Mouse (Mus musculus) midbrain, embryonic 15.5 days (tissue): ENCODE measurements around the gene Lin52. TPM values are rescaled to one million over a fixed set of nuclear protein-coding genes. Genes with fewer than 3 reads are reported as not detected.

Source experiments
- ATAC-seq: fragments of 200-750 bp; cut with Nextera tagmentation; replicated peaks from 2 replicates; pipeline ENCODE4 v1.8.0; 2017; ENCODE audit warnings: moderate TSS enrichment
- H3K27ac ChIP-seq: fragments of 300-500 bp; sonication (generic); 2 replicates; pipeline ENCODE4 v1.5.1; 2015; ENCODE audit warnings: mild to moderate bottlenecking, inconsistent platforms
- H3K27me3 ChIP-seq: fragments of 300-500 bp; sonication (generic); replicated peaks from 2 replicates; pipeline ENCODE4 v1.6.1; 2015; ENCODE audit warnings: inconsistent platforms
- H3K36me3 ChIP-seq: fragments of 300-500 bp; sonication (generic); replicated peaks from 2 replicates; pipeline ENCODE4 v1.6.1; 2015; ENCODE audit warnings: inconsistent platforms
- H3K4me1 ChIP-seq: fragments of 300-500 bp; sonication (generic); 2 replicates; pipeline ENCODE4 v1.6.1; 2015; ENCODE audit warnings: inconsistent platforms
- H3K4me2 ChIP-seq: fragments of 300-500 bp; sonication (generic); 2 replicates; pipeline ENCODE4 v1.6.1; 2015; ENCODE audit warnings: inconsistent platforms, mild to moderate bottlenecking, moderate library complexity
- H3K4me3 ChIP-seq: fragments of 300-500 bp; sonication (generic); 2 replicates; pipeline ENCODE4 v1.5.1; 2015; ENCODE audit warnings: mild to moderate bottlenecking, inconsistent platforms
- H3K9ac ChIP-seq: fragments of 300-500 bp; sonication (generic); 2 replicates; pipeline ENCODE4 v1.6.1; 2015; ENCODE audit warnings: mild to moderate bottlenecking, inconsistent platforms
- H3K9me3 ChIP-seq: fragments of 300-500 bp; sonication (generic); 2 replicates; pipeline ENCODE4 v1.6.1; 2016; ENCODE audit warnings: inconsistent platforms
- WGBS: fragments of 180-500 bp; shearing (Covaris S2); methylation state at CpG from one replicate; pipeline ENCODE4 v1.1.7; 2015; ENCODE audit warnings: mixed read lengths; 5-methylcytosine and 5-hydroxymethylcytosine counted together
- polyA plus RNA-seq: library from polyadenylated mRNA; unstranded; fragments of >200 nt; fragmentation: Nextera tagmentation; extraction: Ambion mirVana; gene quantifications from 2 replicates; pipeline ENCODE4 v1.2.1, GENCODE M21; 2015

Gene Lin52
- 33.7 and 35.1 TPM in 2 replicates for polyA plus RNA-seq

DNA sequence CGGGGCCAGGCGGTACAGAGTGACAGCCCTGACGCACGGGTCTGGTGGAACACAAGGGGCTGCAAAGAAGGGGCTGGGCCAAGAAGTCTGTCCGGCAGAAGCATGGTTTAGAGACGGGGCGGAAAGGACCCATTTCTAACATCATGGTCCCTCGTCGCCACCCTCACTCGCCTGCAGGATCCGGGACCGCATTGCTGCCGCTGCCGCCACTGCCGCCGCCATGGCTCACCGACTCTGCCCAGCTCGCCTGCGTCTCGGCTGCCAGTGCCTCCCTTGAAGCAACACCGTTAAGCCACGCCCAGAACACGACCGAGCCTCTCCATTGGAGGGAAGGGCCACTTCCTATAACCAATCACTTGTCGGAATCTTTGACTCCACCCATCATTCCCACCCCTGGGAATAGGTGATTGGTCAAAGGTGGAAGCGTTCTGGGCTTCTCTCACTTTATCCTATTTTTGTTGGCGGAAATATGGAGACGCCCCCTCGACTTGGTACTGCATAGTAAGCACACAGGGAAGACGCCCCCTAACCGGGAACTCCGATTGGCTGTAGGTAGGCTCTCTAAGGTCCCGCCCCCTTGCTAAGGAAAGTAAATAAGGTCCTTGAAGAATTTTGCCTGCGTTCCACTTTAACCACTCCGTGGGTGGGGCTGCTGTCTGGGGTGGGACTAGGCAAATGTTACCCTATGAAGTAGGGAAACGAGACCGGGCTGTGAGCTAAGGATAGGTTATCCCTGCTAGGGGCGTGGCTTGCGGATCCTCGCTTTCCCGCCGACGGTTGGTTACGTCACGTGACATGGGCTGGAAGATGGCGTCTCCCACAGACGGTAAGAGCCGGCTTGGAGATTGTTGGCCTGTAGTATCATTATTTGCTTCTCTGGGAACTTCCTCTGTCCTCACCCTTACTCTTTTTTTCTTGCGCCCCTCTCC, at the start of gene Lin52, which contains the start of gene Aldh6a1:
Gene Lin52, plus strand, starts transcription at position 705 of the 929 bp plus-strand sequence.
Gene Aldh6a1, minus strand, starts transcription at position 287 of the 929 bp plus-strand sequence.
- ATAC-seq = peak; percentile 98

DNA sequence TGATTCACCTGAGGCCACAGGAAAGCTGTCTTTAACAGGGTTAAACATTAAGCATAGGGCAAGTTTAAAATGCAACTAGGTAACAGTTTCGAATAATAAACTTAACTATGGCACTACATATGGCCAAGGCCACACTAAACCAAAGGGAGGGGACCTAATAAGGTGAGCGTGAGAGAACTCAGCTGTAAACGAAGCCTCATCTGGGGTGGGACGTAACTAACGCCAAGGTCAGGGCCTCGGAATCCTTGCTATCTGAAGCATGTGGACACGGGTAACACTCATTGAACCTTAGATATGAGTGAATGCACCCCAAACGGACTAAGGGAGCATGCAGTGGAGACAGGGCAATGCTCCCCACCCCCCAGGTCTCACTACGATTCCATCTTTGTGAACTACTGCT, 48.3 kb upstream of the Lin52 start:
- WGBS = 81% methylated on average over 9 of the region's 9 CpGs
- Histone ChIP-seq H3K9me3 (no peaks in the 10 kb centered on the region), H3K4me1 (peaks cover 3% of the 10 kb centered on the region)

More for the DNA sequence above, at the start of gene Lin52, which contains the start of gene Aldh6a1:
- peak within 1 kb of the TSS; percentile 73 for H3K4me3 ChIP-seq
- H3K27ac ChIP-seq = peak within 1 kb of the TSS; percentile 77
- H3K4me1 ChIP-seq = peaks cover 25% of the 10 kb centered on the region
- H3K9me3 ChIP-seq = no peaks in the 10 kb centered on the region
- no peaks in the 10 kb centered on the region for H3K36me3 ChIP-seq
- under 1% methylated on average over 49 of the region's 49 CpGs for WGBS
- H3K4me2 ChIP-seq = peak within 1 kb of the TSS; percentile 96
- peak within 1 kb of the TSS; percentile 70 for H3K9ac ChIP-seq
- no peaks in the 10 kb centered on the region for H3K27me3 ChIP-seq

DNA sequence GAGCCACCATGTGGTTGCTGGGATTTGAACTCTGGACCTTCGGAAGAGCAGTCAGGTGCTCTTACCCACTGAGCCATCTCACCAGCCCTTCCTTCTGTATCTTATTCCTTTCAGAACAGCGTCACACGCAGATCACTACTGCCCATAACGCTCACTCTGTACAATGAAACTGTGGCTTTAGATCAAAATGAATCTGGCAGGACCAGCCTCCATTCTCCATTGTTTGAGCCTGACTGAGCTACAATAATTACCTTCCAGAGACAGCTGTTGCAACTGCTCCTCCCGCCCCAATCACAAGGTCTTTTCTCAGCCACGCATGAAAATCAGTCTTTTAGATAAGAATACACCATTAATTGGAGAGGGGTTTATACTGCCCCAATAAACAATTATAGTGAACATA, 46.7 kb upstream of the Lin52 start:
- 74% methylated on average over 6 of the region's 6 CpGs for WGBS
- Histone ChIP-seq H3K9me3 (no peaks in the 10 kb centered on the region), H3K4me1 (peaks cover 10% of the 10 kb centered on the region), H3K4me3 (no peak overlapping the region), H3K4me2 (no peak overlapping the region), H3K36me3 (no peaks in the 10 kb centered on the region), H3K27me3 (no peaks in the 10 kb centered on the region), H3K9ac (no peak overlapping the region), H3K27ac (no peak overlapping the region)
- no peak for ATAC-seq

More for the DNA sequence above, 48.3 kb upstream of the Lin52 start:
- no peak for ATAC-seq
- no peaks in the 10 kb centered on the region for H3K27me3 ChIP-seq
- no peak overlapping the region for H3K4me3 ChIP-seq
- H3K27ac ChIP-seq = no peak overlapping the region
- no peaks in the 10 kb centered on the region for H3K36me3 ChIP-seq
- no peak overlapping the region for H3K9ac ChIP-seq
- no peak overlapping the region for H3K4me2 ChIP-seq

DNA sequence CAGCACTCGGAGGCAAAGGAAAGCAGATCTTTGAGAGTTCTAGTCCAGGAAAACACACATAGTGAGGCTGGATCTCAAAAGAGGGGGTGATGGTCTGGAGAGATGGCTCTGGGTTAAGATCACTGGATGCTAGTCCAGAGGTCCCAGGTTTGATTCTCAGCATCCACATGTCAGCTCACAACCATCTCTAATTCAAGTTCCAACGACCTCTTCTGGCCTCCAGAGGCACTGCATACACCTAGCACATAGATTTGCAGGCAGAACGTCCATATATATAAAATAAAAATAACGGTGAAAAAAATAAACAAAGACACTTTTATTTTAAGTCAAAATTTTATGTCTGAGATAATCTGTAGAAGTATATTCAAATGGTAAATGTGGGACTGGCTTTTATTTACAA, 44.0 kb upstream of the Lin52 start:
- H3K9ac ChIP-seq = no peak overlapping the region
- H3K36me3 ChIP-seq = no peaks in the 10 kb centered on the region
- ATAC-seq = no peak
- H3K4me2 ChIP-seq = no peak overlapping the region
- no peak overlapping the region for H3K4me3 ChIP-seq
- peaks cover 12% of the 10 kb centered on the region for H3K4me1 ChIP-seq
- no peaks in the 10 kb centered on the region for H3K9me3 ChIP-seq
- H3K27me3 ChIP-seq = no peaks in the 10 kb centered on the region
- no peak overlapping the region for H3K27ac ChIP-seq
- WGBS = 65% methylated on average over 4 of the region's 4 CpGs

DNA sequence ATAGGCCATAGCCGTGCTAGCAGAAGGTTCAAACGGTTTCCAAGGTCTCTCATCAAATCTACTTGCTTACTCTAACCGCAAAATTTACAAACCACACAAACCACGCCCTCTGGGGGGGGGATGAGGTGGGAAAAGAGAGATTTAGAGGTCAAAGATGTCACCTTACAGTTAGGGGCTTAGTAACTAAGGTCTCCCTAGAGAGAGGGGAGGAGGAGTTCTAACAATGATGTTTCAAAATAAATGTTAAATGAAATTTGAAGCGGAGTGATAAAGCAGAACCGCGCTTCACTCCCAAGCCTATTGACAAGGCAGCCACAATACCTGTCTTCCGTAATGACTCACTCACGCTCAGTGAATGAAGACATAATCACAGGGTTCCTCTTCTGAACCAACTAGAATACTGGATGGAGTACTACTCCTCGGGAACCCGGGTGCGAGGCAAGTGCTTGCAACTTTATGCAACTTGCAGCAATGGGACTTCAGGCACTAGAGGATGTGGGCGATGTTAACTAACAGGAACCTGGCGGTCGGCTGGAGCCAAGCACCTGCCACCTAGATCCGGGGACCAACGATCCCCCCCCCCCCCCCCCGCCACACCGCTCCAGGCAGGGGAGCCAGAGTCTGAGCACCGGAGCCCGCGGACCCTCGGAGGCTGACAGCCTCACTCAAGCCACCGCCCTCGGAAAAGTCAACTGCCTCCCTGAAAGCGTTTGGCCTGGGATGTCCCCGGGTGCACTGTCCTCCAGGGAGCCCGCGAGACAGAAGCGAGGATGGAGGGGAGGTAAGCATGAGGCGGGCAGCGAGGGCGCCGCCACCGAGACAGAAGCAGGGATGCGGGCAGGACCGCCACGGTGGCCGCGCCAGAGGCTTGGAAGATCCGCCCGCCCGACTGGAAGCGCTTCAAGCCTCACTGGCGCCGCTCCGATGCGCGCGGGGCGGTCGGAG, 43.1 kb upstream of the Lin52 start:
- peak overlapping the region; percentile 92 for H3K9ac ChIP-seq
- ATAC-seq = peak; percentile 81

DNA sequence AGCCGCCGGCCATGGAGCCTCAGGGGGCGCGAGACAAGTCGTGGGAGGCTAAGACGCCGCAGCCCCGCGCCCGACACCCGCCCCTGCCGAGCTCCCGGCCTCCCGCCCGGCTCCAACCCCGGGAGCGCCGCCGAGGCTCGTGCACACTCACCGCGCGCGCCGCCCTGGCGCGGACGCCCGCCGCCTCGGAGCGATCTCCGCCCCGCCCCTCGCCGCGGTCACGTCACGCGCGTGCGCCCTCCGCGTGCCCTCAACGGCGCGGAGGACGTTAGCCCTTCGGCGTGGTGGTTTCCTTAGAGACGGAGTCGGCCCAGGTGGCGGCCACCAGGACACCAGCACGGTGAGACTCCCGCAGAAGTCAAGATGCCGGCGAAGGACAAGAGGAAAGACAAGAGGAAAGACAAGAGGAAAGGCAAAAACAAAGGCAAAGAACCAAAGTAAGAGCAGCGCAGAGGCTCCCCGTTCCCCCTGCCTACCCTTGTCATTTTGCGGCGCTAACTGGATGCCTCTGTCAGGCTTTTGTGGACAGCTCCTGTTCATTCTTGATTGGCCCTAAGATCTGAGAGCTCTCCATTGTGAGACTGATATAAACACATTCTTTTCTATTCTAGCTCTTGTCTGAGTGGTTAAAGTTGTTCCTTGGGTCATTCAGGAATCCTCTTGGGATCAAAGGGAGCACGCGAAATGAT, 42.3 kb upstream of the Lin52 start, which contains the start of the genes Entpd5 and Bbof1:
Gene Entpd5, minus strand, starts transcription at position 211 of the 689 bp plus-strand sequence.
Gene Bbof1, plus strand, starts transcription at position 253 of the 689 bp plus-strand sequence.
- Histone ChIP-seq H3K36me3 (no peaks in the 10 kb centered on the region), H3K4me3 (peak within 1 kb of the TSS; percentile 94), H3K27me3 (no peaks in the 10 kb centered on the region), H3K4me1 (peaks cover 12% of the 10 kb centered on the region), H3K9me3 (no peaks in the 10 kb centered on the region), H3K9ac (peak within 1 kb of the TSS; percentile 92), H3K27ac (peak within 1 kb of the TSS; percentile 93), H3K4me2 (peak within 1 kb of the TSS; percentile 90)
- under 1% methylated on average over 57 of the region's 63 CpGs for WGBS
- peak; percentile 93 for ATAC-seq

More for the DNA sequence above, 43.1 kb upstream of the Lin52 start:
- Histone ChIP-seq H3K9me3 (no peaks in the 10 kb centered on the region), H3K27ac (peak overlapping the region; percentile 93), H3K36me3 (no peaks in the 10 kb centered on the region), H3K4me2 (peak overlapping the region; percentile 90), H3K4me1 (peaks cover 12% of the 10 kb centered on the region), H3K27me3 (no peaks in the 10 kb centered on the region), H3K4me3 (peak overlapping the region; percentile 94)
- WGBS = 1% methylated on average over 49 of the region's 52 CpGs

DNA sequence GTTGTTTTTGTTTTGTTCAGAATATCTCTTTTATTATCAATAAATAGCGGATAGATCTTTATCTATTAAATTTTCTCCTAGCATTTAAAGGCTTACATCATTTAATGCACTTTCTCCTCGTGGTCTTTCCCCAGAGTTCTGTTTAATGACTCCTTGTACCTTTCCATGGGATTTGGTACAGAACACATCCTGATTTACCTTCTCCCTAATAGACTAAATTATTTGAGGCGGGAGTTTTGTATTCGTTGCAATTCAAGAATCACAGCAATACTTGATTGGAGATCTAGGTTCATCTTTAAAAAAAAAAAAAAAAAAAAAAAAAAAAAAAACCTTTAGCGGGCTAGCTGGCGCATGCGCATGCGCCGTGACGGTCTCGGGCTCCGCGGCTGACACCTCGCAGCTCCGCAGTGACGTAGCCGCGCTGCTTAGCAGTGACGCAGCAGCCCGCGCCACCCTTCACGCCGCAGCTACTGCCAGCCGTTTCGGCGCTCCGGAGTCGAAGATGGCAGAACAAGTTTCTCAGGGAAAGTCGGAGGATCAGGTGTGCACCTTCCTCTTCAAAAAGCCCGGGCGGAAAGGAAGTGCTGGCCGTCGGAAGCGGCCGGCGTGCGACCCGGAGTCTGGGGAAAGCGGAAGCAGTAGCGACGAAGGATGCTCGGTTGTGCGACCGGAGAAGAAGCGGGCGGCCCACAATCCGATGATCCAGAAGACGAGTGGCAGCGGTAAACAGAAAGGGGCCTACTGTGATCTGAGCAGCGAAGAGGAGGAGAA, 34.2 kb upstream of the Lin52 start, which contains the start of gene Rnf113a2:
Gene Rnf113a2, plus strand, starts transcription at position 363 of the 771 bp plus-strand sequence.
- Histone ChIP-seq H3K4me2 (peak within 1 kb of the TSS; percentile 68), H3K9ac (peak within 1 kb of the TSS; percentile 54), H3K27me3 (no peaks in the 10 kb centered on the region), H3K27ac (peak within 1 kb of the TSS; percentile 83), H3K9me3 (no peaks in the 10 kb centered on the region), H3K4me1 (peaks cover 8% of the 10 kb centered on the region), H3K4me3 (peak within 1 kb of the TSS; percentile 59), H3K36me3 (0 out of 2 replicates have a peak, but pooled peaks cover 3% of the 10 kb centered on the region)
- 3% methylated on average over 50 of the region's 50 CpGs for WGBS
- ATAC-seq = peak; percentile 95

DNA sequence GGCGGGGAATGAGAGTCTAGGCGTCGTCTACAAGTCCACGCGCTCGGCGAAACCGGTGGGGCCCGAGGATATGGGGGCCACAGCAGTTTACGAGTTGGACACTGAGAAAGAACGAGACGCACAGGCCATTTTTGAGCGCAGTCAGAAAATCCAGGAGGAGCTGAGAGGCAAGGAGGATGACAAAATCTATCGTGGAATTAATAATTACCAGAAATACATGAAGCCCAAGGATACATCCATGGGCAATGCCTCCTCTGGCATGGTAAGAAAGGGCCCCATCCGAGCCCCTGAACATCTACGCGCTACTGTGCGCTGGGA, 33.7 kb upstream of the Lin52 start:
- peak; percentile 42 for ATAC-seq

DNA sequence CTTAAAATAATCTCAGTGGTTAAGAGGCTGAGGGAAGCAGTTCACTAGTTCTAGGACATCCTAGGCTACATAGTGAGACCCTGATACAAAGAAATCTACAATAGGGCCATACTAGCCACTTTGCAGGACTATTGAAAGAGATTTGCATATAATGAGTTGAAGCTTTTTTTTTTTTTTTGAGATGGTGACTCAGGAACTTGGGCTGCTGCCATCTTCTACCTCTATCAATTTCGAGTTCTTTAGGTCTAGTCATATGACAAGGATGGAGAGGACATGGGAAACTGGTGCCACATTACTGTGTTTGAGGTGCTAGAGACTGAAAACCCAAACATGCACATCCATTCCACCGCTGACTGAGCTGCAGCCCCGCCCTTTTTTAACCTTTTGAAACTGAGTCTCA, 27.2 kb upstream of the Lin52 start:
- Histone ChIP-seq H3K9me3 (no peaks in the 10 kb centered on the region), H3K4me1 (no peaks in the 10 kb centered on the region), H3K27me3 (no peaks in the 10 kb centered on the region), H3K4me3 (no peak overlapping the region), H3K27ac (no peak overlapping the region), H3K36me3 (no peaks in the 10 kb centered on the region), H3K9ac (no peak overlapping the region), H3K4me2 (no peak overlapping the region)
- ATAC-seq = no peak
- 65% methylated on average over 3 of the region's 3 CpGs for WGBS

More for the DNA sequence above, 33.7 kb upstream of the Lin52 start:
- Histone ChIP-seq H3K9ac (peak overlapping the region; percentile 54), H3K4me2 (peak overlapping the region; percentile 68), H3K27ac (peak overlapping the region; percentile 83), H3K36me3 (0 out of 2 replicates have a peak, but pooled peaks cover 3% of the 10 kb centered on the region), H3K27me3 (no peaks in the 10 kb centered on the region), H3K4me1 (peaks cover 8% of the 10 kb centered on the region), H3K4me3 (peak overlapping the region; percentile 59), H3K9me3 (no peaks in the 10 kb centered on the region)
- 34% methylated on average over 18 of the region's 18 CpGs for WGBS

DNA sequence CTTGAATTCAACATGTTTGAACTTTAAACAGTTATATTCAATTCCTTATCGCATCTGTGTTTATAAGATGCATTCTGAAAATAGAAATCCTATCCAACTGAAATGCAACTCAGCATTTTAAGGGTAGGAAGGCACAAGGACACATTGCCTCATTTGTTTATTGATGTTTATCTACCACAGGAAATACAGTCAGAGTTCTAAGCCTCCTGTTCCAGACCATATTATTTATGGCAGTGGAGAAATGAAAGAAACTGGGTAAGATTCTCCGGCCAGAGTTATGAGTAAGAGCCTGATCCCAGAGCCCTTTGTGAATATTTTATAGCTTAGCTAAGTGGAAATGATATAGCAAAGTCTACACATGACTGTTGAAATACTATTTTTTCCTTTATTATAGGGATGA, 21.4 kb upstream of the Lin52 start:
- no peak overlapping the region for H3K4me3 ChIP-seq
- no peak overlapping the region for H3K9ac ChIP-seq
- no peak overlapping the region for H3K4me2 ChIP-seq
- H3K9me3 ChIP-seq = no peaks in the 10 kb centered on the region
- no peaks in the 10 kb centered on the region for H3K4me1 ChIP-seq
- no peak overlapping the region for H3K27ac ChIP-seq
- WGBS = 89% methylated on average over 2 of the region's 2 CpGs
- H3K27me3 ChIP-seq = no peaks in the 10 kb centered on the region
- H3K36me3 ChIP-seq = peaks cover 11% of the 10 kb centered on the region
- ATAC-seq = no peak

DNA sequence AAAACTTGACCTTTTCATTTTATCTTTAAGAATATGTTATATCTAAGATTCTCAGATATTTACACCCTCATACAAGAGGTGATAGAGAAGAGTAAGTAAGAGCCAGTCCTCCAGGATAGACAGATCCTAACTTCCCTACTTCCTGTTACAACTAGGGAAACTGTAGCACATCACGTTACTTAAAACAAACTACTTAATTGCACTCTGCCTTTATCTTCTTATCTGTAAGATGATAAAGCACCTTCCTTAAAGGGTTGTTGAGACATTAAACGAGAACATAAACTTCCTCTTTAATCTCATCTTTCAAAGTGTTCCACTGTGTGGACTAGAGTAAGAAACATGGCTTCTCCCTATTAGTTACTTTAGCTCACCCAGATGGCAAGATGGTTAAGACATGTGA, 12.5 kb upstream of the Lin52 start:
- H3K27me3 ChIP-seq = no peaks in the 10 kb centered on the region
- H3K27ac ChIP-seq = no peak overlapping the region
- H3K4me3 ChIP-seq = no peak overlapping the region
- H3K36me3 ChIP-seq = peaks cover 10% of the 10 kb centered on the region
- H3K4me1 ChIP-seq = no peaks in the 10 kb centered on the region
- 84% methylated on average over 2 of the region's 2 CpGs for WGBS
- no peak for ATAC-seq
- H3K9me3 ChIP-seq = no peaks in the 10 kb centered on the region
- no peak overlapping the region for H3K4me2 ChIP-seq
- no peak overlapping the region for H3K9ac ChIP-seq
